Mouse (Mus musculus) leukemia stem cell, adult 10-12 weeks (primary cell): ENCODE data around the gene Olfr844. TPM values are rescaled to one million over a fixed set of nuclear protein-coding genes. Genes with fewer than 3 reads are reported as not detected.

Experiments used
- polyA plus RNA-seq: library from polyadenylated mRNA; stranded (reverse); fragments of >175 nt; gene quantifications from 2 replicates; pipeline ENCODE4 v1.2.3, GENCODE M21; 2012; ENCODE audit warnings: low replicate concordance

Gene Olfr844
- polyA plus RNA-seq, result not detected in 2 replicates

DNA sequence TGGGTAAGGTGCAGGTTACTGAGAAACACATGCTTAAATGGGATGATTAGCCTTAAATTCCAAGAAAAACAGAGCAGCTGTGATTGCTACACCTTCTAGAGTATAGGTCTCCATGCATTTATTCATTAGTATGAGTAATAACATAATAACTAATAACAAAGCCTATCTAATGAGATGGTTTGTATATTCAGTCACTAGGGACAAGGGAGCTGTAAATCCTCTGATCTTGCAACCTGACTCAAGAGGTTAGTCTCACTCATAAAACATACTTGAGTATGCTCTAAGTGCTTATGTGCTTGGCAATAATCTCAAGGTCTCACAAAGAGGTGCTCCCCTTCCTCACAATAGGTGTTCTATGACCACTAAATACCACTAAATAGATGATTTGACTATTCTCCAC lies at the start of gene Olfr844:
Olfr844 (plus strand) TSS at position 301 of the 400 bp plus-strand sequence.

DNA sequence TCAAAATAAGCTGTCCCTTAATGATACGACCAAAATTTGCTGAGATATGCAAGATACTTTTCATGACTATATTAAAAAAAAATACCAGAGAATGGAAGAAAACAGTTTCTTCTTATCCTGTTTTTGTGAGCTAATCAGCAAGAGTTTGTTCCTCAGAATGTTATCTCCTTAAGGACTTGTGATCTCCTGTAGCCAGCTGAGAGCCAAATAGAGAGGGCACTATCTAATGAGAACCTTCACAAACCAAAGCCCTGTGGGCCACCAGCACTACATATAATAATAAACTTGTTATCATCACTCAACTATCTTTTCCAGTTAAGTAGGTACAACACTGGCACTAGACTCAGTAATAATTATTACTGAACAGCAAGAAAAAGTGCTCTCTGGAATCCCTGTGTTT lies 20.0 kb downstream of the Olfr844 start, which contains the start of gene Olfr845:
Olfr845 (plus strand) TSS at position 301 of the 400 bp plus-strand sequence.

DNA sequence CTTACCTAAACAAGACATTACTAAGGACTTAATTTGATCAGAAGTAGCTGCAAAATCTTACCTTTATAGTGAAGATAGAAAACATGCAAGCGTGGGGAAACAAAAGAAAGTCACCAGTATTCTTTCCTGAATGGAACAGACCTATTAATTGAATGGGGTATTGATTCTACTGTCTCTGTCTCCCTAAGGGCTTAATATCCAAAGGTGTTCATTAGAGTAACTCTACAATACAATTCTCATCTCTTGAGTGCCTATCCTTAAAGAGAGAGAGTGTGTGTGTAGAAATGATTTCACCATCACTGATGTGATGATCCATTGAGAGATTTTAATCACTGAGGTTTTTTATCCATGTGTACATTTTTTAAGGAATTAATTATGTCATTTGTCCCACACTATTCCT lies 47.8 kb downstream of the Olfr844 start, which contains the start of gene Olfr846:
Olfr846 (minus strand) TSS at position 101 of the 400 bp plus-strand sequence.

Other genes starting within 250 kb of the Olfr844 start
- gene Olfr836, start 196.0 kb upstream of the Olfr844 start, polyA plus RNA-seq, result not detected in 2 replicates
- gene Olfr837, start 180.0 kb upstream of the Olfr844 start, polyA plus RNA-seq, result not detected in 2 replicates
- not detected in 2 replicates for gene Olfr839-ps1, start 139.0 kb upstream of the Olfr844 start, polyA plus RNA-seq
- gene Olfr843, start 64.4 kb upstream of the Olfr844 start, polyA plus RNA-seq, result not detected in 2 replicates
- not detected in 2 replicates for gene Olfr845, start 20.1 kb downstream of the Olfr844 start, polyA plus RNA-seq
- not detected in 2 replicates for gene Olfr846, start 47.7 kb downstream of the Olfr844 start, polyA plus RNA-seq
- gene Olfr847, start 62.3 kb downstream of the Olfr844 start, polyA plus RNA-seq, result not detected in 2 replicates
- not detected in 2 replicates for gene Olfr849, start 123.9 kb downstream of the Olfr844 start, polyA plus RNA-seq
- gene Olfr850, start 161.9 kb downstream of the Olfr844 start, polyA plus RNA-seq, result not detected in 2 replicates
- gene Olfr851, start 176.9 kb downstream of the Olfr844 start, polyA plus RNA-seq, result 0.03 TPM in 1 of 2 replicates, not detected in the other
- not detected in 2 replicates for gene Olfr853, start 224.7 kb downstream of the Olfr844 start, polyA plus RNA-seq